Mouse (Mus musculus): ENCODE data around the gene Palm. TPM values are rescaled to one million over a fixed set of nuclear protein-coding genes. Genes with fewer than 3 reads are reported as not detected.

The Palm gene
- polyA plus RNA-seq, 1 experiment from 2014 or later, result 9.2 TPM

GRCm38 (mm10) chr10:79842322-79842721 lies 49.0 kb downstream of the Palm start:
- no peak overlapping the region for H3K4me2 ChIP-seq (ENCODE audit: low read depth, low read length)
- peaks cover 3% of the 10 kb centered on the region; the same call in 1 of the 2 replicates for H3K4me1 ChIP-seq (ENCODE audit: insufficient read depth)
- H3K9ac ChIP-seq (replicated peaks), result no peak overlapping the region
- ATAC-seq, result no peak
- DNase-seq, result no peak
- H3K36me3 ChIP-seq (replicated peaks; ENCODE audit: insufficient read depth, low read length), result no peaks in the 10 kb centered on the region
- no peaks in the 10 kb centered on the region for H3K27me3 ChIP-seq (ENCODE audit: insufficient read depth, low read length)
- WGBS (ENCODE audit: insufficient replicate concordance), result 64% methylated on average over 3 of the region's 3 CpGs
- TF ChIP-seq EP300 (IDR thresholded peaks at IDR 0.05; ENCODE audit: low read depth) (no peak), CTCF (IDR thresholded peaks at IDR 0.05; ENCODE audit: low read depth) (no peak)
- H3K4me3 ChIP-seq (ENCODE audit: low read depth, low read length), result no peak overlapping the region
- H3K9me3 ChIP-seq (ENCODE audit: low read length), result no peaks in the 10 kb centered on the region
- no peak overlapping the region for H3K27ac ChIP-seq (ENCODE audit: low read depth)

DNA sequence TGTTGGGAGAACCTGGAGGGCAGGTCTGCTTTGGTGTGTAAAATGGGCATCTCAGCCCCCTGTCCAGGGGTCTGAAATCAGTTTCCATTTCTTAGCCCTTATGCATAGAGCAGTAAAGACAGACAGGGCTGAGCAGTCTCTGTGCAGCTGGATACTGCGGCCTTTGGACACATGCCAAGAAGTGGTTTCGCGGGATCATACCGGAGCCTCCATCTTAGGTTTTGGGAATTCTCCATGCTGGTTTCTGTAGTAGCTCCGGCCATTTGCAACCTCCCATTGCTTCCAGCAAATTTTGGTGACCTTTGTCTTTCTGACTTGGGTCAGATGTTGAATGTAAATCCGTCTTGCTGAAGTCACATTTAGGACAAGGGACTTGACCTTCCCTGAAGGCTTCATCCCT lies 50.1 kb downstream of the Palm start:
- Histone ChIP-seq H3K27ac (ENCODE audit: low read depth) (no peak overlapping the region), H3K9ac (replicated peaks) (no peak overlapping the region), H3K4me2 (ENCODE audit: low read depth, low read length) (no peak overlapping the region), H3K4me1 (ENCODE audit: insufficient read depth) (peaks cover 3% of the 10 kb centered on the region; the same call in 1 of the 2 replicates), H3K4me3 (ENCODE audit: low read depth, low read length) (no peak overlapping the region), H3K27me3 (ENCODE audit: insufficient read depth, low read length) (no peaks in the 10 kb centered on the region), H3K36me3 (replicated peaks; ENCODE audit: insufficient read depth, low read length) (no peaks in the 10 kb centered on the region), H3K9me3 (ENCODE audit: low read length) (no peaks in the 10 kb centered on the region)
- TF ChIP-seq CTCF (IDR thresholded peaks at IDR 0.05; ENCODE audit: low read depth) (no peak), EP300 (IDR thresholded peaks at IDR 0.05; ENCODE audit: low read depth) (no peak)
- ATAC-seq (no peak), DNase-seq (no peak)
- WGBS (ENCODE audit: insufficient replicate concordance), result 75% methylated on average over 6 of the region's 6 CpGs

DNA sequence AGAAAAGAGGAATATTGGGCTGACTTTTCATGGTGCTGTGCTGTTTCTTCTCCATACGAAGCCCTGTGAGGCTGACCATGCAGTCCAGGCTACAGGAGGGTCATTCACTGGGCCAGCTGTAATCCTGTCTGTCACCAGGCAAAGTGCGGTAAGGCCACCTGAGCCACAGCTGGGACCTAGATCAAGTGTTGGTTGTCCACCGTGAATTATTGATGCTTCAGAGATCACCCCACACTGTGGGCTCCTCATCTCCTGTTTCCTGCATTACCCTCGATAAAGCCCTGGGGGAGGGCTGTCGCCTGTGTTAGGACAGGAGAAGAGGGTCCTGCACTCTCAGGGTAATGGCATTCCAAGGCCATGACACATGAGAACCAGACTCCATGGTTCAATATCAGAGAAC lies 53.2 kb downstream of the Palm start:
- no peak for TF ChIP-seq CTCF (IDR thresholded peaks at IDR 0.05; ENCODE audit: low read depth)
- TF ChIP-seq EP300 (IDR thresholded peaks at IDR 0.05; ENCODE audit: low read depth), result no peak
- no peak overlapping the region for H3K9ac ChIP-seq (replicated peaks)
- no peak overlapping the region for H3K27ac ChIP-seq (ENCODE audit: low read depth)
- DNase-seq, result no peak
- no peaks in the 10 kb centered on the region for H3K9me3 ChIP-seq (ENCODE audit: low read length)
- no peak overlapping the region for H3K4me2 ChIP-seq (ENCODE audit: low read depth, low read length)
- 57% methylated on average over 5 of the region's 5 CpGs for WGBS (ENCODE audit: insufficient replicate concordance)
- no peaks in the 10 kb centered on the region for H3K36me3 ChIP-seq (replicated peaks; ENCODE audit: insufficient read depth, low read length)
- peaks cover 2% of the 10 kb centered on the region for H3K4me1 ChIP-seq (ENCODE audit: insufficient read depth)
- no peaks in the 10 kb centered on the region for H3K27me3 ChIP-seq (ENCODE audit: insufficient read depth, low read length)
- no peak overlapping the region for H3K4me3 ChIP-seq (ENCODE audit: low read depth, low read length)
- no peak for ATAC-seq

GRCm38 (mm10) chr10:79849941-79850628 lies 56.7 kb downstream of the Palm start:
- WGBS (ENCODE audit: insufficient replicate concordance), result 49% methylated on average over 8 of the region's 8 CpGs
- no peak overlapping the region for H3K4me3 ChIP-seq (ENCODE audit: low read depth, low read length)
- H3K9ac ChIP-seq (replicated peaks), result no peak overlapping the region
- H3K27me3 ChIP-seq (ENCODE audit: insufficient read depth, low read length), result no peaks in the 10 kb centered on the region
- TF ChIP-seq EP300 (IDR thresholded peaks at IDR 0.05; ENCODE audit: low read depth) (no peak), CTCF (IDR thresholded peaks at IDR 0.05; ENCODE audit: low read depth) (no peak)
- H3K4me2 ChIP-seq (ENCODE audit: low read depth, low read length), result no peak overlapping the region; the same call in 1 of the 2 replicates
- H3K27ac ChIP-seq (ENCODE audit: low read depth), result no peak overlapping the region
- no peaks in the 10 kb centered on the region for H3K36me3 ChIP-seq (replicated peaks; ENCODE audit: insufficient read depth, low read length)
- no peaks in the 10 kb centered on the region for H3K9me3 ChIP-seq (ENCODE audit: low read length)
- ATAC-seq (no peak), DNase-seq (no peak)
- H3K4me1 ChIP-seq (ENCODE audit: insufficient read depth), result peaks cover 26% of the 10 kb centered on the region

- H3K4me1 ChIP-seq (ENCODE audit: insufficient read depth), result peaks cover 31% of the 10 kb centered on the region
- peak overlapping the region; percentile 99 for H3K27ac ChIP-seq (ENCODE audit: low read depth)
- TF ChIP-seq EP300 (IDR thresholded peaks at IDR 0.05; ENCODE audit: low read depth), result no peak
- no peak for TF ChIP-seq CTCF (IDR thresholded peaks at IDR 0.05; ENCODE audit: low read depth)
- ATAC-seq, result no peak
- H3K4me3 ChIP-seq (ENCODE audit: low read depth, low read length), result no peak overlapping the region
- peaks cover 3% of the 10 kb centered on the region for H3K36me3 ChIP-seq (replicated peaks; ENCODE audit: insufficient read depth, low read length)
- H3K9me3 ChIP-seq (ENCODE audit: low read length), result no peaks in the 10 kb centered on the region
- peak overlapping the region; percentile 70; the same call in 1 of the 2 replicates for H3K9ac ChIP-seq (replicated peaks)
- H3K27me3 ChIP-seq (ENCODE audit: insufficient read depth, low read length), result no peaks in the 10 kb centered on the region
- WGBS (ENCODE audit: insufficient replicate concordance), result 61% methylated on average over 3 of the region's 3 CpGs
- H3K4me2 ChIP-seq (ENCODE audit: low read depth, low read length), result peak overlapping the region; percentile 98; the same call in 1 of the 2 replicates
- DNase-seq, result no peak
Measured at GRCm38 (mm10) chr10:79851653-79852052, 58.3 kb downstream of the Palm start.

DNA sequence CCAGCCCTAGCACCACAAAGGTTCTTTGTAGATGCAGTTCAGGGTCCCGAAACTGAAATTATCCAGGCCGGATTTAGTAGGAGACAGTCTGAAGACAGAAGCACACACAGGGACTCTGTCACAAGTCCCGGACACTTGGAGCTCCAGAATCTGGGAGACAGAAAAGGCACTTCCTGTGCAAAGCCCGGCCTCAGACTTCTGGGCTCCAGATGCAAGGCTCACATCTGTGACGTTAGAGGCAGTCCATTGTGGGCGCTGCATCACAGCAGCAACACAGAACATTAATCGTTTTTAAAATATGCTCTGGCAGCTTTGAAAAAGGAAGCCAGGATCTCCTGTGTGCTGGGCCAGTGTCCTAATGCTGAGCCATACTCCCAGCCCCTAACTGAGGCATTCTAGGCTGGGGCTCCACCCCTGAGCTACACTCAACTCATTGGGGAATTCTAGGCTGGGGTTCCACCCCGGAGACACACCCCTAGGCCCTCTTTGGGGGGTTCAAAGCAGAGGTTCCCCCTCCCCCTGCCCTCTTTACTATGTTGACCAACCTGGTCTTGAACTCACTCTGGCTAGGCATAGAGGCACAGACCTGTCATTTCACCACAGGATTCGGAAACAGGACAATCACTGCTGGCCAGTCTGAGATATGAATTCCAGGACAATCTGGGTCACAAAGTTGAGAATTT lies 58.9 kb downstream of the Palm start:
- Histone ChIP-seq H3K4me2 (ENCODE audit: low read depth, low read length) (peak overlapping the region; percentile 98), H3K9me3 (ENCODE audit: low read length) (no peaks in the 10 kb centered on the region), H3K27ac (ENCODE audit: low read depth) (peak overlapping the region; percentile 99), H3K9ac (replicated peaks) (peak overlapping the region; percentile 70), H3K4me3 (ENCODE audit: low read depth, low read length) (no peak overlapping the region), H3K36me3 (replicated peaks; ENCODE audit: insufficient read depth, low read length) (peaks cover 8% of the 10 kb centered on the region), H3K4me1 (ENCODE audit: insufficient read depth) (peaks cover 37% of the 10 kb centered on the region), H3K27me3 (ENCODE audit: insufficient read depth, low read length) (no peaks in the 10 kb centered on the region)
- WGBS (ENCODE audit: insufficient replicate concordance), result 43% methylated on average over 9 of the region's 9 CpGs
- DNase-seq (peak; percentile 32), ATAC-seq (no peak)
- no peak for TF ChIP-seq CTCF (IDR thresholded peaks at IDR 0.05; ENCODE audit: low read depth)
